Mouse (Mus musculus) kidney, adult 18-20 months (tissue): ENCODE measurements at regions not wholly inside any gene's neighbourhood (a gene's known extent, or its start where the extent isn't known, plus 50 kb on each side); places are given as distances from the start of the nearest gene placed in this dataset.

Experiments used
- DNase-seq: peaks from one replicate; pipeline ENCODE4 v3.0.0; 2021

GRCm38 (mm10) chrX:86490309-86490708 lies 185.4 kb upstream of the Mageb4 start:
- DNase-seq: peak; percentile 23
